Mouse (Mus musculus): Measurements from ENCODE around the gene Mrps15.
A peak's percentile ranks its signal among the peaks of the same experiment; 100 is the strongest.
"Not testable (repeated sequence)": the region's sequence is repeated elsewhere in the genome, so short reads cannot be mapped to it uniquely, and the experiment has no call there.

The Mrps15 gene

GRCm38 (mm10) chr4:126079266-126079665 is 32.5 kb downstream of the Mrps15 start:
- DNase-seq, result no peak

- DNase-seq, result no peak
Measured at GRCm38 (mm10) chr4:126081601-126082000, 34.9 kb downstream of the Mrps15 start.

- DNase-seq, result no peak
Measured at GRCm38 (mm10) chr4:126083021-126083420, 36.3 kb downstream of the Mrps15 start.

- DNase-seq, result no peak
Measured at GRCm38 (mm10) chr4:126084382-126084781, 37.7 kb downstream of the Mrps15 start.

GRCm38 (mm10) chr4:126085996-126086576 is 39.4 kb downstream of the Mrps15 start:
- DNase-seq, result peak; percentile 92

- DNase-seq, result no peak
Measured at GRCm38 (mm10) chr4:126090101-126090847, 43.5 kb downstream of the Mrps15 start.

GRCm38 (mm10) chr4:126090848-126091124 is 44.1 kb downstream of the Mrps15 start:
- DNase-seq, result no peak

- no peak for DNase-seq
Measured at GRCm38 (mm10) chr4:126091873-126092272, 45.1 kb downstream of the Mrps15 start.

GRCm38 (mm10) chr4:126095622-126096430 is 49.1 kb downstream of the Mrps15 start:
- DNase-seq, result not testable (repeated sequence)

- DNase-seq, result peak; percentile 99
Measured at GRCm38 (mm10) chr4:126096464-126097111, 49.9 kb downstream of the Mrps15 start, which contains the start of gene Lsm10. Gene Lsm10, plus strand, starts transcription at chr4:126096623.

GRCm38 (mm10) chr4:126097711-126098253 is 51.1 kb downstream of the Mrps15 start:
- DNase-seq, result no peak

GRCm38 (mm10) chr4:126099365-126099764 is 52.6 kb downstream of the Mrps15 start:
- no peak for DNase-seq

GRCm38 (mm10) chr4:126100764-126101163 is 54.0 kb downstream of the Mrps15 start:
- no peak for DNase-seq

GRCm38 (mm10) chr4:126102061-126102841 is 55.5 kb downstream of the Mrps15 start:
- DNase-seq, result peak; percentile 74

GRCm38 (mm10) chr4:126103057-126103581 is 56.4 kb downstream of the Mrps15 start:
- DNase-seq, result peak; percentile 98

GRCm38 (mm10) chr4:126103590-126104068 is 56.9 kb downstream of the Mrps15 start, which contains the start of gene Stk40:
Gene Stk40, plus strand, starts transcription at chr4:126103957.
- peak; percentile 98 for DNase-seq

- peak; percentile 56 for DNase-seq
Measured at GRCm38 (mm10) chr4:126104261-126105075, 57.7 kb downstream of the Mrps15 start.
